Mouse (Mus musculus) embryonic fibroblast, embryonic 13.5 days (primary cell): ENCODE data around the gene Aldh1a1. TPM values are rescaled to one million over a fixed set of nuclear protein-coding genes. Genes with fewer than 3 reads are reported as not detected.
"Not testable (repeated sequence)": the region's sequence is repeated elsewhere in the genome, so short reads cannot be mapped to it uniquely, and the experiment has no call there.

Experiments
- H3K27ac ChIP-seq: 2 replicates; pipeline ENCODE4 v1.5.1; 2012; ENCODE audit warnings: low read length, control low read depth, inconsistent platforms; ENCODE audit not compliant: insufficient read depth
- H3K4me1 ChIP-seq: 2 replicates; pipeline ENCODE4 v1.6.1; 2011; ENCODE audit warnings: low read length; ENCODE audit not compliant: control insufficient read depth, insufficient read depth
- H3K4me3 ChIP-seq: 2 replicates; pipeline ENCODE4 v1.5.1; 2011; ENCODE audit warnings: mild to moderate bottlenecking, control low read depth, low read length; ENCODE audit not compliant: insufficient read depth
- CTCF ChIP-seq: IDR thresholded peaks from 2 replicates; pipeline ENCODE4 v1.5.1; 2011; ENCODE audit warnings: mild to moderate bottlenecking, control low read depth, low read length, moderate library complexity, borderline replicate concordance; ENCODE audit not compliant: insufficient read depth
- POLR2A ChIP-seq: IDR thresholded peaks from 2 replicates; pipeline ENCODE4 v1.6.1; 2011; ENCODE audit warnings: low read depth, mild to moderate bottlenecking, control low read depth, low read length, moderate library complexity
- polyA plus RNA-seq: library from polyadenylated mRNA; stranded (reverse); fragments of >200 nt; gene quantifications from 2 replicates; pipeline ENCODE4 v1.2.4, GENCODE M21; 2011; ENCODE audit warnings: low read depth; ENCODE audit not compliant: missing spikeins, insufficient read length

Aldh1a1 gene
- polyA plus RNA-seq, 1 experiment = 3.0 TPM

DNA sequence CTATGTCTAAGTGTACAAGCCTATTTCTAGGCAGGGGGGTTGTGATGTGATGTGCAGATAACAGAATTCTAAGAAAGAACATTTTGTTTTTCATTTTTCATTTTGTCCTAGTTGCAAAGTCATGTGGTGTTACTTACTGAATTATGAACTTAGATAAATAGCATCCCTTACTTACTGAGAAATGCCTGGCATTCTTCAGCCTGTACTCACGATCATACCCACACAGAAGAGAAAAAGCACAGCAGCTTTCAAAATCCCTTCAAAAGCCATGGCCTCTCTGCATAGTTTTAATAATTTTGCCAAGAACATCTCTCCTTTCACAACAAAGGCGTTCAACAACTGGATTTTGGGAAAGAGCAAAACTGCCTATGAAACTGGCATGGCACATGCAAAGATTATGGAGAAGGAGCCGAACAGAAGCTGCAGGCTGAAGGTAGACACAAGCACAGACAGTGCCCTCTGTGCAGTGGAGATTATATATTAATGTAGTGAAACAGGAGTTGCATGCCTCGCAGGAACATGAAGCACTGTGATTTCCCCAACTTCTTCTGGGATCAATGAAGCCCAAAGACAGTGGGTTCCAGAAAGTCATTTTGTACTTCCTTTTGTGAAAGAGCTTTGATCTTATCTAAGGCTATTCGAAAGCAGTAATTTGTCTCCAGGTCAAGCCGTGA is 21.3 kb downstream of the Aldh1a1 start:
- H3K4me3 ChIP-seq = no peak overlapping the region
- TF ChIP-seq POLR2A = no peak
- TF ChIP-seq CTCF = no peak
- peaks cover 10% of the 10 kb centered on the region for H3K4me1 ChIP-seq
- peak overlapping the region; percentile 96 for H3K27ac ChIP-seq

DNA sequence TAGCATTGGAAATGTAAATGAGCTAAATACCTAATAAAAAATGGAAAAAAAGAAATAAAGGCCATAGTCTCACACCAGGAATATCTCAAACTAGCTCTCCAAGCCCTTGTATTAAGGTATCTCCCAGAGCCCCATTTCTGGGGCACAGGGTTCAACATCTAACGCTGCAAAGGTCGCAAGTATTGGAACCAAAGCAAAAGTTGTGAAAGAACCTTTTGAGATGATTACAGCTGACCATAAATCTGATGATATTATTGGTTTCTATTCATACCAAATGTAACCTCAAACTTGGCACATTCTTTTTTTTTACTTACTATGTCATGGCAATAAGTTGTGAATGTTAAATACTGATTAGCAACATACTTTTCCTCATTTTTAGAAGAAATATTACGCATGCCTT is 24.0 kb downstream of the Aldh1a1 start:
- TF ChIP-seq CTCF (no peak), POLR2A (no peak)
- no peak overlapping the region for H3K4me3 ChIP-seq
- H3K4me1 ChIP-seq = peaks cover 10% of the 10 kb centered on the region
- no peak overlapping the region for H3K27ac ChIP-seq

DNA sequence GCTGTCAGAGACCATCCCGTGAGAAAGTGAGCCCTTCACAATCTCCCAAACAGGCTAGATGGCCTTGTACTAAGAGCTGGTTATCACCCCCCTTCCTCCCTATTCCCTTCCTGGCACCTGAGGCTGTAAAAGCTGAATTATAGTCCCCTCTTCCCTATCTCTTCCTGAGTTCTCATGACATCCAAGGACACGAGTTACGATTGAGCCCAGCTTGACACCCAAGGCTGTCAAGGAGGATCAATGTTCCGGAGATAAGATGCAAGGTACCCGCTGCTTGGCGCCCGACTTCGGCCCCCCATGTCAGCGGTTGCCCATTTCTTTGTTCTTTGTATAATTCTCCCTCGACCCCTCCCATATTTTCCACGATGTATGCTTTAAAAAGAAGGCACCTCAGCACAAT is 36.6 kb downstream of the Aldh1a1 start:
- H3K4me1 ChIP-seq, H3K27ac ChIP-seq, H3K4me3 ChIP-seq: not testable (repeated sequence)

DNA sequence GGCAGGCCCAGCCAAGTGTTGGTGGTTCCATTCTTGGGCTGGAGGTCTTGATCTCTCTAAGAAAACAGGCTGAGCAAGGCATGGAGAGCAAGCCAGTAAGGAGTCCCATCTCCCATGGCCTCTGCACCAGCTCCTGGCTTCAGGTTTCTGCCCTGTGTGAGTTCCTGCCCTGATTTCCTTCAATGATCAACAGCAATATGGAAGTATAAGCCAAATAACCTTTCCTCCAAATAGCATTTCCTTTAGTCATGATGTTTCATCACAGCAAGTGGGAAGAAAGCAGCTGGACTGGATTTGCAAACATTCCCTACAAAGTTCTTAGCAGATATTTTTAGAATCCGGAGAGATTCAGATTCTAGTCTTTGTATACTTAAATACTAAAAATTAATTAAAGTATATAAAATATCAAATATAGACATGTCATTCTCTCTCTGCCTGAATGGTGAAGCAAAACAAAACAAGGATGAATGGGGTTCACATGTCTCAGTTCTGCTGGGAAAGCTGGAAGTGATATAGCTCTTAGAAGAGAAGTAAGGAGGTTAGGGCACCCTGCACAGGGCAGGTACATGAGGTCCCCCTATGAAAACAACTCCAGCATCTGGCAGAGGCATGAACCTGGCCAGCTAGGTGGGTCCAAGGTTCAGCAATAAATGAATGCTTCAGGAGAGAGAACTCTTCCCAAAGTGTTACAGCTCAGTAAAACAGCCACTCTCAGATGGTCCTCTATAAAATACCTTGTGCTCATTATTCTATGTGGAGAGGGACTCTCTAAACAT is 37.6 kb downstream of the Aldh1a1 start:
- no peak overlapping the region for H3K4me3 ChIP-seq
- H3K4me1 ChIP-seq = peaks cover 6% of the 10 kb centered on the region; the same call in 1 of the 2 replicates
- peak overlapping the region; percentile 85 for H3K27ac ChIP-seq
- TF ChIP-seq CTCF = no peak
- no peak for TF ChIP-seq POLR2A

DNA sequence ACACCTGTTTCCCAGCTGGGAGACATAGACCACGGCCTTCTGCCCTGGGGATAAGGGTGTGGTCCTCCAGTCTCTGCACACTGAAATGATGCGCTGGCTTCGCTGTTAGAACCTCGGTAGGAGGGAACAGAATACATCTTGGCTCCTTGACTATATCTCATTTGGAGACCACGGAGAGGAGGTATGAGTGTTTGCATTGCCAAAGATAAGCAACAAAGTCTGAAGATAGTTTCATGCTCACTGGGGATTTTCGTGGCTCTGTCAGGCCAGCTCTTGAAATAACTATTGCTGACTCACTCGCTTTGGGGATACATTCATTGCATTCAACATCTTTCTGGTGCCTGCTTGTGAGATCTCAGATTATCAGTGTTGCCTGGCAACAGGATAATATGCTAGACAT is 44.0 kb downstream of the Aldh1a1 start:
- Histone ChIP-seq H3K4me3 (no peak overlapping the region), H3K4me1 (peaks cover 6% of the 10 kb centered on the region), H3K27ac (peak overlapping the region; percentile 24; the same call in 1 of the 2 replicates)
- TF ChIP-seq POLR2A = no peak
- TF ChIP-seq CTCF = no peak

DNA sequence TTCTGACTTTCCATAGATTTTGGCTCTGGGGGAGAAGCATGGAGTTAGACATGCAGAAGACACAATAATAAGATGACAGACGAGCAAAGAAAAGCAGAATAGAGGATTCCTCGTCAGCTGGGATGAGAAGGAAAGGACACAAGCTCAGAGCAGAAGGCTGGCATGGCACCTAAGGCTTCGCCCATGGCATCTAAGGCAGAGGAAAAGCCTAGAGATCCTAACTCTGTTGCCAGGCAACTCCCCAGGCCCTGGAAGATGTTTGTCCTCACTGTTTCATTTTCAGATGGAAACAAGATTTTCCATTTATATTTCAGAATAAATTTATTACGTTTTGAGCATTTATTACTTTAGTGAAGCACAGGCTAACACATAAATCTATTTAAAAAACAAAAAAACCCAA is 48.5 kb downstream of the Aldh1a1 start:
- TF ChIP-seq POLR2A = no peak
- TF ChIP-seq CTCF = no peak
- H3K4me3 ChIP-seq = no peak overlapping the region
- peaks cover 6% of the 10 kb centered on the region for H3K4me1 ChIP-seq
- no peak overlapping the region for H3K27ac ChIP-seq

DNA sequence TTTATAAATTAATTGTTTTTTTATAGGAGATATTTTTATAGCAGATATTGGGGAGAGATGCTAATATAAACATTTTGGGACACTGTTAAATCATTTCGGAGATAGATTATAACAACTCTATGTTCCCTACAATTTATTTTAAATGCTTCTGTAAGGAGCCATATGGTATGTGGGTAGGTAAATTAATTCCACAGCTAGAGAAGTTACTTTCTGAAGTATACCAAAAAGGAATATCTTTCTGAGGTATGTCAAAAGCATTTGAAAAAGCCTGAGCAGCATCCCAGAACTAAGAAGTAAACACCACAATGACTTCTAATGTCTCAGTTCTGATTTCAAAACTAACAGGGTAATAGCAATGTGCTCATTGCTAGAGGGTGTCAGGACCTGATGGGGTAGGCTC is 49.4 kb downstream of the Aldh1a1 start:
- H3K4me1 ChIP-seq = peaks cover 2% of the 10 kb centered on the region; the same call in 1 of the 2 replicates
- H3K27ac ChIP-seq = no peak overlapping the region
- TF ChIP-seq CTCF (no peak), POLR2A (no peak)
- H3K4me3 ChIP-seq = no peak overlapping the region

DNA sequence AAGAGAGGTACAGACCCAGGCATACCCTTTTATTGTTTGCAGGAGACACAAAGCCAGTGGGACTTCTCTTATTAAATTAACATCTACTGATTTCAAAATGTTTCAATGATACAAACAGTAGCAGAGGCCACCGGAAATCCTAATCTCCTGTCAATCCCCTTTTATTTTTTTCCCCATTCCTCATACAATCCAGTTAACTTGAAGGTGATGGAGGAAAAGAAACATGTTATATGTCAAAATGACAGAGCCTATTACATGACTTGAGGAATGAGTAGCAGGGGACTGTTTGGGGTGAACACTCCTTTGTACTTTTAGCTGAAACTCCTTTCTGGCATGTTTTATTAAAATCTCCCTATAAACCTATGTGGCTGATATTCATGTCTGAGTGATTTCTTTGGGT is 51.3 kb downstream of the Aldh1a1 start:
- H3K27ac ChIP-seq = no peak overlapping the region
- no peaks in the 10 kb centered on the region for H3K4me1 ChIP-seq
- no peak overlapping the region for H3K4me3 ChIP-seq
- no peak for TF ChIP-seq CTCF
- no peak for TF ChIP-seq POLR2A

DNA sequence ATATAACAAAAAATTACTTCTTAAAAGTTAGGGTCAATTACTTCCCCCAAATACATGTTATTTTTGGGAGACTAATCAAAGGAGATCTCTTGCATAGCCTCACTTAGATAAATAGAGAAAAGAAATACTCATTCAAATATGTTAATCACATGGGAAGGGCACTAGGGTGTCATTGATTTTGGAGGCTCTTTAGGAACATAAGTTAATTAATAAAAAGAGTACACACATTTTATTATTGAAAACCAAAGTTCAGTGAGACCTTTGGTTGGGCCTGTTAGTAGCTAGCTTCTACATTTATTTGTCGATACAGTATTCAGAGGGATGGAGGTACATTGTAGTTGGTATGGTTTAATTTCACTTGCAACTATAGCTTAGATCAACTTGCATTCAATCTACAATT is 52.4 kb downstream of the Aldh1a1 start:
- Histone ChIP-seq H3K27ac (no peak overlapping the region), H3K4me1 (no peaks in the 10 kb centered on the region), H3K4me3 (no peak overlapping the region)
- TF ChIP-seq POLR2A (no peak), CTCF (no peak)

DNA sequence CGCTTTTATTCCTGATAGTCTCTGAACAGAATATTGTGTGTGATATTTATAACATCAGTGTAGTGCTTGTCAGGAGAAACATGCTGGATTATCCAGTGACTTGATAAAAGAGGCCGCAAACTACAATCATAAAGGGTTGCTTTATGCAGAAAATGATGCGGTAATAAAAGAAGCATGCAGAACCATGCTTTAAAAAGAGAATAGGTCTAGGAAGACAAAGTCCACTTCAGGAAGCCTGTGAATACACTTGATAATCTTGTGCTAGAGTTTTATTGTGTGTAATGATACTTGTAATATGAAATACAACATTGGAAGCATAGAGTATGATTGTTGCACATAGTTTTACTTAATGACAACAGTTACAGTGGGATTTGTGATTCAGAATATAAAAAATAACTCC is 54.5 kb downstream of the Aldh1a1 start:
- Histone ChIP-seq H3K4me1 (no peaks in the 10 kb centered on the region), H3K4me3 (no peak overlapping the region), H3K27ac (no peak overlapping the region)
- no peak for TF ChIP-seq POLR2A
- no peak for TF ChIP-seq CTCF
